Mouse (Mus musculus): ENCODE results near the gene Lrrc36. TPM values are rescaled to one million over a fixed set of nuclear protein-coding genes. Genes with fewer than 3 reads are reported as not detected.

The Lrrc36 gene
- total and polyA plus RNA-seq, 3 experiments, result 0.06 TPM; not detected in 2

GRCm38 (mm10) chr8:105473816-105474606, 60.6 kb downstream of the Lrrc36 start:
- no peak overlapping the region for H3K9ac ChIP-seq (ENCODE audit: control insufficient read depth, low read depth, low read length, poor library complexity, severe bottlenecking)
- no peaks in the 10 kb centered on the region for H3K27me3 ChIP-seq (ENCODE audit: control insufficient read depth in 1 of 2, insufficient read depth in 2 of 2, low read length in 2 of 2)
- H3K36me3 ChIP-seq (ENCODE audit: control insufficient read depth in 1 of 2, insufficient read depth in 2 of 2, low read length in 2 of 2), result no peaks in the 10 kb centered on the region
- no peaks in the 10 kb centered on the region for H3K79me2 ChIP-seq (ENCODE audit: control insufficient read depth, insufficient read depth, low read length, poor library complexity)
- H3K9me3 ChIP-seq (replicated peaks; ENCODE audit: insufficient read depth, low read length), result no peaks in the 10 kb centered on the region
- H3K4me1 ChIP-seq (ENCODE audit: control insufficient read depth in 1 of 2, insufficient read depth in 2 of 2, low read length in 2 of 2), result peaks cover 0 to 3% of the 10 kb centered on the region in 2 experiments; a peak in 1 of 4 replicates
- H3K4me3 ChIP-seq (ENCODE audit: control insufficient read depth in 1 of 2, insufficient read depth in 1 of 2, low read depth in 2 of 2, low read length in 2 of 2), result no peak overlapping the region
- DNase-seq (ENCODE audit: low read depth, low spot score), result no peak
- TF ChIP-seq MEF2A (IDR thresholded peaks at IDR 0.05; ENCODE audit: extremely low read depth, insufficient replicate concordance, low read depth, low read length, poor library complexity, severe bottlenecking), result no peak
- no peak for TF ChIP-seq USF1 (IDR thresholded peaks at IDR 0.05; ENCODE audit: low read depth, low read length)
- no peak for TF ChIP-seq MAFK (IDR thresholded peaks at IDR 0.05; ENCODE audit: borderline replicate concordance, low read depth, low read length)
- TF ChIP-seq TBP (IDR thresholded peaks at IDR 0.05; ENCODE audit: low read depth, low read length), result no peak
- no peak for TF ChIP-seq RAD21 (IDR thresholded peaks at IDR 0.05; ENCODE audit: low read depth, low read length)
- no peak for TF ChIP-seq E2F4 (IDR thresholded peaks at IDR 0.05; ENCODE audit: borderline replicate concordance, low read depth, low read length)
- no peak for TF ChIP-seq POLR2AphosphoS2 (IDR thresholded peaks at IDR 0.05; ENCODE audit: low read length)
- no peak overlapping the region for H3K27ac ChIP-seq (ENCODE audit: control insufficient read depth, low read depth, low read length)

- no peak for TF ChIP-seq MEF2A (IDR thresholded peaks at IDR 0.05; ENCODE audit: extremely low read depth, insufficient replicate concordance, low read depth, low read length, poor library complexity, severe bottlenecking)
- TF ChIP-seq SMC3 (IDR thresholded peaks at IDR 0.05; ENCODE audit: low read depth, low read length), result no peak
- TF ChIP-seq NRF1 (IDR thresholded peaks at IDR 0.05; ENCODE audit: insufficient read depth, low read depth, low read length, poor library complexity, severe bottlenecking), result no peak
- H3K79me2 ChIP-seq (ENCODE audit: control insufficient read depth, insufficient read depth, low read length, poor library complexity), result no peaks in the 10 kb centered on the region
- no peak overlapping the region for H3K9ac ChIP-seq (ENCODE audit: control insufficient read depth, low read depth, low read length, poor library complexity, severe bottlenecking)
- no peaks in the 10 kb centered on the region for H3K36me3 ChIP-seq (ENCODE audit: control insufficient read depth in 1 of 2, insufficient read depth in 2 of 2, low read length in 2 of 2)
- no peaks in the 10 kb centered on the region for H3K27me3 ChIP-seq (ENCODE audit: control insufficient read depth in 1 of 2, insufficient read depth in 2 of 2, low read length in 2 of 2)
- H3K4me1 ChIP-seq (ENCODE audit: control insufficient read depth in 1 of 2, insufficient read depth in 2 of 2, low read length in 2 of 2), result peaks cover 0 to 2% of the 10 kb centered on the region in 2 experiments; a peak in 1 of 4 replicates
- no peak for DNase-seq (ENCODE audit: low read depth, low spot score)
- no peak overlapping the region for H3K27ac ChIP-seq (ENCODE audit: control insufficient read depth, low read depth, low read length)
- no peaks in the 10 kb centered on the region for H3K9me3 ChIP-seq (replicated peaks; ENCODE audit: insufficient read depth, low read length)
- no peak overlapping the region for H3K4me3 ChIP-seq (ENCODE audit: control insufficient read depth in 1 of 2, insufficient read depth in 1 of 2, low read depth in 2 of 2, low read length in 2 of 2)
Observed at GRCm38 (mm10) chr8:105474680-105475079, 61.3 kb downstream of the Lrrc36 start.

GRCm38 (mm10) chr8:105475254-105475653, 61.9 kb downstream of the Lrrc36 start:
- no peak for TF ChIP-seq CHD2 (IDR thresholded peaks at IDR 0.05; ENCODE audit: low read length)
- no peak for TF ChIP-seq MAX (IDR thresholded peaks at IDR 0.05; ENCODE audit: low read length)
- TF ChIP-seq ZMIZ1 (IDR thresholded peaks at IDR 0.05; ENCODE audit: low read depth, low read length), result no peak
- no peak for TF ChIP-seq JUND (IDR thresholded peaks at IDR 0.05; ENCODE audit: low read depth, low read length)
- TF ChIP-seq ZC3H11A (IDR thresholded peaks at IDR 0.05; ENCODE audit: low read depth, low read length), result no peak
- no peak for TF ChIP-seq GATA1 (IDR thresholded peaks at IDR 0.05; ENCODE audit: low read depth, low read length)
- TF ChIP-seq EP300 (IDR thresholded peaks at IDR 0.05; ENCODE audit: low read depth in 1 of 2, low read length in 2 of 2), result no peak
- TF ChIP-seq BHLHE40 (IDR thresholded peaks at IDR 0.05; ENCODE audit: borderline replicate concordance, low read depth, low read length), result no peak
- TF ChIP-seq TAL1 (IDR thresholded peaks at IDR 0.05; ENCODE audit: low read length), result no peak
- TF ChIP-seq SIN3A (IDR thresholded peaks at IDR 0.05; ENCODE audit: low read length), result no peak
- TF ChIP-seq ZNF384 (IDR thresholded peaks at IDR 0.05; ENCODE audit: low read depth, low read length), result no peak
- TF ChIP-seq ZKSCAN1 (IDR thresholded peaks at IDR 0.05; ENCODE audit: low read depth, low read length), result no peak
- no peak for TF ChIP-seq POLR2AphosphoS2 (IDR thresholded peaks at IDR 0.05; ENCODE audit: low read length)
- TF ChIP-seq TBP (IDR thresholded peaks at IDR 0.05; ENCODE audit: low read depth, low read length), result no peak
- TF ChIP-seq UBTF (IDR thresholded peaks at IDR 0.05; ENCODE audit: borderline replicate concordance, insufficient read depth, low read depth, low read length), result no peak
- Histone ChIP-seq H3K4me3 (ENCODE audit: control insufficient read depth in 1 of 2, insufficient read depth in 1 of 2, low read depth in 2 of 2, low read length in 2 of 2) (no peak overlapping the region), H3K27me3 (ENCODE audit: control insufficient read depth in 1 of 2, insufficient read depth in 2 of 2, low read length in 2 of 2) (no peaks in the 10 kb centered on the region), H3K4me1 (ENCODE audit: control insufficient read depth in 1 of 2, insufficient read depth in 2 of 2, low read length in 2 of 2) (no peaks in the 10 kb centered on the region), H3K9me3 (replicated peaks; ENCODE audit: insufficient read depth, low read length) (no peaks in the 10 kb centered on the region), H3K36me3 (ENCODE audit: control insufficient read depth in 1 of 2, insufficient read depth in 2 of 2, low read length in 2 of 2) (no peaks in the 10 kb centered on the region), H3K79me2 (ENCODE audit: control insufficient read depth, insufficient read depth, low read length, poor library complexity) (no peaks in the 10 kb centered on the region), H3K27ac (ENCODE audit: control insufficient read depth, low read depth, low read length) (no peak overlapping the region), H3K9ac (ENCODE audit: control insufficient read depth, low read depth, low read length, poor library complexity, severe bottlenecking) (no peak overlapping the region)
- no peak for DNase-seq (ENCODE audit: low read depth, low spot score)
